Mouse (Mus musculus): ENCODE data around the gene Dusp18. TPM values are rescaled to one million over a fixed set of nuclear protein-coding genes. Genes with fewer than 3 reads are reported as not detected.

Gene Dusp18
- total RNA-seq, 2 experiments from 2014 or later: 23.1 to 24.9 TPM

- H3K4me3 ChIP-seq: no peak overlapping the region
- H3K27ac ChIP-seq: no peak overlapping the region
- no peak for TF ChIP-seq CTCF (IDR thresholded peaks at IDR 0.05)
- intact Hi-C loops (cut with DNase I): no loop called here
- no peak for DNase-seq (ENCODE audit: extremely low spot score in 1 of 2, low spot score in 2 of 2)
These were observed 35.3 kb upstream of the Dusp18 start for GRCm38 (mm10) chr11:3859778-3860177.

GRCm38 (mm10) chr11:3860361-3860760 lies 34.7 kb upstream of the Dusp18 start:
- DNase-seq (ENCODE audit: extremely low spot score in 1 of 2, low spot score in 2 of 2): no peak
- TF ChIP-seq CTCF (IDR thresholded peaks at IDR 0.05): no peak
- intact Hi-C loops (cut with DNase I): no loop called here
- H3K4me3 ChIP-seq: no peak overlapping the region
- H3K27ac ChIP-seq: no peak overlapping the region

GRCm38 (mm10) chr11:3862661-3863453 lies 32.2 kb upstream of the Dusp18 start:
- intact Hi-C loops (cut with DNase I): no loop called here

GRCm38 (mm10) chr11:3863454-3864112 lies 31.5 kb upstream of the Dusp18 start, which contains the start of gene Osbp2:
TSS of gene Osbp2 (minus strand) at chr11:3863903.
- DNase-seq (ENCODE audit: extremely low spot score in 1 of 2, low spot score in 2 of 2): peak; percentile 74 to 78
- TF ChIP-seq CTCF (IDR thresholded peaks at IDR 0.05): peak; percentile 44
- Histone ChIP-seq H3K4me3 (peak within 1 kb of the TSS; percentile 56), H3K27ac (peak within 1 kb of the TSS; percentile 84)
- intact Hi-C loops (cut with DNase I): no loop called here

More at GRCm38 (mm10) chr11:3862661-3863453, 32.2 kb upstream of the Dusp18 start:
- Histone ChIP-seq H3K4me3 (peak overlapping the region; percentile 56), H3K27ac (peak overlapping the region; percentile 84)
- DNase-seq (ENCODE audit: extremely low spot score in 1 of 2, low spot score in 2 of 2): no peak
- no peak; the same call in 1 of the 2 replicates for TF ChIP-seq CTCF (IDR thresholded peaks at IDR 0.05)

- H3K4me3 ChIP-seq: peak overlapping the region; percentile 56
- TF ChIP-seq CTCF (IDR thresholded peaks at IDR 0.05): no peak
- H3K27ac ChIP-seq: no peak overlapping the region; the same call in 1 of the 2 replicates
- DNase-seq (ENCODE audit: extremely low spot score in 1 of 2, low spot score in 2 of 2): no peak
- intact Hi-C loops (cut with DNase I): no loop called here
These were observed 30.7 kb upstream of the Dusp18 start for GRCm38 (mm10) chr11:3864343-3864742.

GRCm38 (mm10) chr11:3876419-3876818 lies 18.6 kb upstream of the Dusp18 start:
- H3K4me3 ChIP-seq: no peak overlapping the region
- H3K27ac ChIP-seq: no peak overlapping the region
- no peak for TF ChIP-seq CTCF (IDR thresholded peaks at IDR 0.05)
- DNase-seq (ENCODE audit: extremely low spot score in 1 of 2, low spot score in 2 of 2): no peak
- intact Hi-C loops (cut with DNase I): loop anchor here (5.0 kb wide), 1 partner anchor 164 kb away; no protein-coding TSS in a partner anchor

GRCm38 (mm10) chr11:3878660-3879059 lies 16.4 kb upstream of the Dusp18 start:
- intact Hi-C loops (cut with DNase I): loop anchor here (5.0 kb wide), 1 partner anchor 166 kb away; no protein-coding TSS in a partner anchor
- TF ChIP-seq CTCF (IDR thresholded peaks at IDR 0.05): no peak
- DNase-seq (ENCODE audit: extremely low spot score in 1 of 2, low spot score in 2 of 2): no peak
- H3K4me3 ChIP-seq: no peak overlapping the region
- H3K27ac ChIP-seq: no peak overlapping the region

GRCm38 (mm10) chr11:3879836-3880235 lies 15.2 kb upstream of the Dusp18 start:
- TF ChIP-seq CTCF (IDR thresholded peaks at IDR 0.05): peak; percentile 91
- Histone ChIP-seq H3K27ac (no peak overlapping the region), H3K4me3 (no peak overlapping the region)
- intact Hi-C loops (cut with DNase I): loop anchor here (1.0 to 5.0 kb wide), 2 partner anchors 72 to 168 kb away; no protein-coding TSS in a partner anchor
- peak; percentile 73 to 75 for DNase-seq (ENCODE audit: extremely low spot score in 1 of 2, low spot score in 2 of 2)

- no peak overlapping the region for H3K27ac ChIP-seq
- intact Hi-C loops (cut with DNase I): no loop called here
- TF ChIP-seq CTCF (IDR thresholded peaks at IDR 0.05): no peak
- DNase-seq (ENCODE audit: extremely low spot score in 1 of 2, low spot score in 2 of 2): no peak
- no peak overlapping the region for H3K4me3 ChIP-seq
These were observed 11.3 kb upstream of the Dusp18 start for GRCm38 (mm10) chr11:3883711-3884110.

GRCm38 (mm10) chr11:3887331-3887730 lies 7.7 kb upstream of the Dusp18 start:
- Histone ChIP-seq H3K4me3 (no peak overlapping the region), H3K27ac (no peak overlapping the region)
- intact Hi-C loops (cut with DNase I): no loop called here
- no peak for DNase-seq (ENCODE audit: extremely low spot score in 1 of 2, low spot score in 2 of 2)
- TF ChIP-seq CTCF (IDR thresholded peaks at IDR 0.05): no peak

GRCm38 (mm10) chr11:3893970-3894369 lies 1.1 kb upstream of the Dusp18 start:
- intact Hi-C loops (cut with DNase I): no loop called here
- DNase-seq (ENCODE audit: extremely low spot score in 1 of 2, low spot score in 2 of 2): no peak
- no peak for TF ChIP-seq CTCF (IDR thresholded peaks at IDR 0.05)
- Histone ChIP-seq H3K4me3 (no peak overlapping the region), H3K27ac (peak overlapping the region; percentile 91; the same call in 1 of the 2 replicates)

- intact Hi-C loops (cut with DNase I): loop anchor here (1.0 kb wide), 1 partner anchor 18 kb away; no protein-coding TSS in a partner anchor
- no peak for DNase-seq (ENCODE audit: extremely low spot score in 1 of 2, low spot score in 2 of 2)
- Histone ChIP-seq H3K4me3 (peak overlapping the region; percentile 67), H3K27ac (peak overlapping the region; percentile 91)
- TF ChIP-seq CTCF (IDR thresholded peaks at IDR 0.05): no peak
These were observed 418 bp downstream of the Dusp18 start for GRCm38 (mm10) chr11:3895458-3895857.

All from left cerebral cortex, adult 2 months (tissue).